Mouse (Mus musculus): ENCODE data around the gene Sema3d.

- TF ChIP-seq GATA1 (IDR thresholded peaks at IDR 0.05; ENCODE audit: borderline replicate concordance, low read length): no peak
- no peak for TF ChIP-seq CTCF (IDR thresholded peaks at IDR 0.05; ENCODE audit: low read depth, low read length)
These were observed 104.7 kb downstream of the Sema3d start for GRCm38 (mm10) chr5:12487926-12488325.
